Mouse (Mus musculus): ENCODE measurements around the gene Bckdha.

The Bckdha gene

GRCm38 (mm10) chr7:25644136-25644535, 14.6 kb downstream of the Bckdha start:
- DNase-seq, result no peak

GRCm38 (mm10) chr7:25639754-25640153, 19.0 kb downstream of the Bckdha start:
- peak; percentile 50 for DNase-seq

- DNase-seq, result no peak
These were observed 21.7 kb downstream of the Bckdha start for GRCm38 (mm10) chr7:25637099-25637498.

GRCm38 (mm10) chr7:25636373-25636772, 22.4 kb downstream of the Bckdha start:
- no peak for DNase-seq

- DNase-seq, result no peak
These were observed 26.1 kb downstream of the Bckdha start for GRCm38 (mm10) chr7:25632679-25633078.

- no peak for DNase-seq
These were observed 30.5 kb downstream of the Bckdha start for GRCm38 (mm10) chr7:25628323-25628620.

- DNase-seq, result peak; percentile 27
These were observed 31.1 kb downstream of the Bckdha start for GRCm38 (mm10) chr7:25627431-25628322.

GRCm38 (mm10) chr7:25626509-25627430, 32.0 kb downstream of the Bckdha start, which contains the start of gene B3gnt8:
Gene B3gnt8, plus strand, starts transcription at chr7:25626654.
- DNase-seq, result peak; percentile 7

GRCm38 (mm10) chr7:25625594-25626250, 33.1 kb downstream of the Bckdha start:
- no peak for DNase-seq

GRCm38 (mm10) chr7:25624851-25625250, 33.9 kb downstream of the Bckdha start:
- DNase-seq, result no peak

- DNase-seq, result no peak
These were observed 34.9 kb downstream of the Bckdha start for GRCm38 (mm10) chr7:25623857-25624370.

- DNase-seq, result no peak
These were observed 38.0 kb downstream of the Bckdha start for GRCm38 (mm10) chr7:25620751-25621150.

GRCm38 (mm10) chr7:25620101-25620500, 38.7 kb downstream of the Bckdha start:
- DNase-seq, result no peak

GRCm38 (mm10) chr7:25619722-25619991, 39.1 kb downstream of the Bckdha start:
- no peak for DNase-seq

- DNase-seq, result peak; percentile 93
These were observed 39.7 kb downstream of the Bckdha start, which contains the start of gene Dmac2 for GRCm38 (mm10) chr7:25618865-25619721. Gene Dmac2, plus strand, starts transcription at chr7:25619414.

- DNase-seq, result no peak
These were observed 41.2 kb downstream of the Bckdha start for GRCm38 (mm10) chr7:25617376-25618160.

- no peak for DNase-seq
These were observed 43.1 kb downstream of the Bckdha start, which contains the start of gene Erich4 for GRCm38 (mm10) chr7:25615706-25616011. Gene Erich4, minus strand, starts transcription at chr7:25615892.

- DNase-seq, result no peak
These were observed 43.7 kb downstream of the Bckdha start for GRCm38 (mm10) chr7:25614831-25615705.

- DNase-seq, result no peak
These were observed 44.7 kb downstream of the Bckdha start for GRCm38 (mm10) chr7:25614086-25614485.

GRCm38 (mm10) chr7:25611501-25611900, 47.3 kb downstream of the Bckdha start:
- no peak for DNase-seq

All from cerebellum, adult 8-10 months (tissue).